Mouse (Mus musculus): ENCODE results near the gene Mpzl3. TPM values are rescaled to one million over a fixed set of nuclear protein-coding genes. Genes with fewer than 3 reads are reported as not detected.

Mpzl3 gene
- polyA plus RNA-seq, 1 experiment from 2014 or later = 2.2 TPM

DNA sequence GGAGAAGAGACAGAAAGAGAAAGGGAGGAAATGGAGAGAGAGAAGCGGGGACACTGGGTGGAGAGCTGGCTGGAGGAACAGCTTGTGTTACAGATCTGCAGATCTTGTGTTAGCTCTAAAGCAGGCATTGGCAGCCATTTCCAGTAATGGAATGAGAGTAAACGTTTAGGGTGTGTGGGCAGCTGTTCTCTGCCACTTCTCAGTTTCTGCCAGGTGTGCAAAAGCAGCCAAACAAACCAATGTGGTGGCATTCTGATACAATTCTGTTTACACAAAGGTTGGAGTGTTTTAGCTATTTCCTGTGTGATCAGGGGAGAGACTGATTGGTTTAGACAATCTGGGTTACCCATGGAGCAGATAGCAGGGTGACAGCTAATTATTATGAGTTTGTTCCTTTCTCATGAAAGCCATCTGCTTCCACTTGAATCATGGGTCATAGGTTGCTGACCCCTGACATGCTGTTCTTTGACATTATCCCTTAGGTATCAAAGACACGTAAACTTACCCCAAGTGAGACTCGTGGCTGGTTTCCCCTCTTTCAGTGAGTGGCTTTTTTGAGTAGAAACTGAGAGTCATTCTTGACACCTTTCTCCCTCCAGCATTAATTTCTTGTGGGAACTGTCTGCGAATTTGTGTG, 3.4 kb downstream of the Mpzl3 start:
- no peaks in the 10 kb centered on the region for H3K4me1 ChIP-seq (replicated peaks; ENCODE audit: control insufficient read depth, insufficient read depth, low read length)
- peaks cover 2% of the 10 kb centered on the region; the same call in 1 of the 2 replicates for H3K27me3 ChIP-seq (ENCODE audit: control insufficient read depth, insufficient read depth, low read depth, low read length)
- no peak overlapping the region for H3K9ac ChIP-seq (ENCODE audit: low read length)
- ATAC-seq (ENCODE audit: low read depth) = no peak
- no peaks in the 10 kb centered on the region for H3K36me3 ChIP-seq (ENCODE audit: control insufficient read depth, insufficient read depth, low read length)
- no peak overlapping the region for H3K4me3 ChIP-seq (ENCODE audit: low read length)
- no peaks in the 10 kb centered on the region for H3K9me3 ChIP-seq (ENCODE audit: control insufficient read depth, low read length)
- 32% methylated on average over 5 of the region's 5 CpGs for WGBS
- H3K27ac ChIP-seq (ENCODE audit: low read length) = no peak overlapping the region
- H3K4me2 ChIP-seq (ENCODE audit: low read depth, low read length) = no peak overlapping the region

DNA sequence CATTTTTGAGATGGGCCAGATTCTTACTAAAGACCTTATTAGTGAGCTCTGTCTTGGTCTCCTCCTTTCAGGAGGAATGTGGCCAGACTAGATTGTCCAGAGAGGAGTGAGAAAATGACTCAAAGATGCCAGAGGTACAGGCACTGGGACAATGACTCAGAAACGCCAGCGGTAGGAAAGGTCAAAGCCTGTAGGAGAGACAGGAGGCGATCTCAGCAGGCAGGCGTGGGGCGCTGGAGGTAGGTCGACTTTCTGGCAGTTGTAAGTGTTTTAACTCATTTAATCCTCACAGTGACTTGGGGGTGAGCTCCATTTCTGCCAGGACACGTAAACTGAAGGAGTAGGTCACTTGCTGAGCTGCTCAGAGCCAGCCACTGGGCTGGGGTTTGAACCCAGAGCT, 5.2 kb downstream of the Mpzl3 start:
- 34% methylated on average over 7 of the region's 7 CpGs for WGBS
- no peak overlapping the region for H3K4me2 ChIP-seq (ENCODE audit: low read depth, low read length)
- H3K9me3 ChIP-seq (ENCODE audit: control insufficient read depth, low read length) = no peaks in the 10 kb centered on the region
- ATAC-seq (ENCODE audit: low read depth) = no peak
- no peak overlapping the region for H3K9ac ChIP-seq (ENCODE audit: low read length)
- H3K27ac ChIP-seq (ENCODE audit: low read length) = no peak overlapping the region
- H3K4me1 ChIP-seq (replicated peaks; ENCODE audit: control insufficient read depth, insufficient read depth, low read length) = no peaks in the 10 kb centered on the region
- no peak overlapping the region for H3K4me3 ChIP-seq (ENCODE audit: low read length)
- H3K27me3 ChIP-seq (ENCODE audit: control insufficient read depth, insufficient read depth, low read depth, low read length) = peaks cover 2% of the 10 kb centered on the region; the same call in 1 of the 2 replicates
- H3K36me3 ChIP-seq (ENCODE audit: control insufficient read depth, insufficient read depth, low read length) = no peaks in the 10 kb centered on the region

GRCm38 (mm10) chr9:45062677-45063076, 7.7 kb downstream of the Mpzl3 start:
- no peak overlapping the region for H3K27ac ChIP-seq (ENCODE audit: low read length)
- ATAC-seq (ENCODE audit: low read depth) = no peak
- no peaks in the 10 kb centered on the region for H3K4me1 ChIP-seq (replicated peaks; ENCODE audit: control insufficient read depth, insufficient read depth, low read length)
- no peak overlapping the region for H3K9ac ChIP-seq (ENCODE audit: low read length)
- no peaks in the 10 kb centered on the region for H3K9me3 ChIP-seq (ENCODE audit: control insufficient read depth, low read length)
- no peaks in the 10 kb centered on the region for H3K27me3 ChIP-seq (ENCODE audit: control insufficient read depth, insufficient read depth, low read depth, low read length)
- H3K36me3 ChIP-seq (ENCODE audit: control insufficient read depth, insufficient read depth, low read length) = no peaks in the 10 kb centered on the region
- WGBS = 50% methylated on average over 3 of the region's 3 CpGs
- no peak overlapping the region for H3K4me2 ChIP-seq (ENCODE audit: low read depth, low read length)
- H3K4me3 ChIP-seq (ENCODE audit: low read length) = no peak overlapping the region

DNA sequence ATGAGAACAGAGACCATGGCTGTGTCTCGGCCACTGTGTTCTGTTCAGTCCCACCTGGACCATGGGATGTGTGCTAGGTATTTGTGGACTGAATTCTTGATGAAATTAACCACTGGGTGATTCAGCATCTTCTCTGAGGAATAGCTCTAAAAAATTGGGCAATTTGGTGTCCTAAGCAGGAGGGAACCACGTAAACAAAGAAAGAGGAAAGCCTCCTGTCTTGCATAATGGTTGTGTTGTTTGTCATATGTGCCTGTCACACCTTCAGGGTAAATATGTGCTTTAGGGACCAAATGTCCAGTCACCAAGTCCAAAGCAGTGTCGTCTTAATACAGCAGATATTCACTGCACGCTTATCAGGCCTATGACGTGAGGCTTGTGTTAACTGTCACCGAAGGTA, 9.4 kb downstream of the Mpzl3 start:
- H3K36me3 ChIP-seq (ENCODE audit: control insufficient read depth, insufficient read depth, low read length) = no peaks in the 10 kb centered on the region
- no peaks in the 10 kb centered on the region for H3K9me3 ChIP-seq (ENCODE audit: control insufficient read depth, low read length)
- H3K4me3 ChIP-seq (ENCODE audit: low read length) = no peak overlapping the region
- H3K9ac ChIP-seq (ENCODE audit: low read length) = no peak overlapping the region
- no peak for ATAC-seq (ENCODE audit: low read depth)
- no peaks in the 10 kb centered on the region for H3K27me3 ChIP-seq (ENCODE audit: control insufficient read depth, insufficient read depth, low read depth, low read length)
- H3K4me2 ChIP-seq (ENCODE audit: low read depth, low read length) = no peak overlapping the region
- no peaks in the 10 kb centered on the region for H3K4me1 ChIP-seq (replicated peaks; ENCODE audit: control insufficient read depth, insufficient read depth, low read length)
- WGBS = 77% methylated on average over 6 of the region's 6 CpGs
- no peak overlapping the region for H3K27ac ChIP-seq (ENCODE audit: low read length)

- 72% methylated on average over 4 of the region's 4 CpGs for WGBS
- no peak overlapping the region for H3K9ac ChIP-seq (ENCODE audit: low read length)
- no peak overlapping the region for H3K4me3 ChIP-seq (ENCODE audit: low read length)
- H3K27me3 ChIP-seq (ENCODE audit: control insufficient read depth, insufficient read depth, low read depth, low read length) = no peaks in the 10 kb centered on the region
- H3K4me1 ChIP-seq (replicated peaks; ENCODE audit: control insufficient read depth, insufficient read depth, low read length) = no peaks in the 10 kb centered on the region
- H3K36me3 ChIP-seq (ENCODE audit: control insufficient read depth, insufficient read depth, low read length) = no peaks in the 10 kb centered on the region
- no peak overlapping the region for H3K4me2 ChIP-seq (ENCODE audit: low read depth, low read length)
- no peak for ATAC-seq (ENCODE audit: low read depth)
- no peaks in the 10 kb centered on the region for H3K9me3 ChIP-seq (ENCODE audit: control insufficient read depth, low read length)
- no peak overlapping the region for H3K27ac ChIP-seq (ENCODE audit: low read length)
Measured at GRCm38 (mm10) chr9:45066735-45067134, 11.7 kb downstream of the Mpzl3 start.

- 51% methylated on average over 3 of the region's 3 CpGs for WGBS
Measured at GRCm38 (mm10) chr9:45071800-45072199, 16.8 kb downstream of the Mpzl3 start.

DNA sequence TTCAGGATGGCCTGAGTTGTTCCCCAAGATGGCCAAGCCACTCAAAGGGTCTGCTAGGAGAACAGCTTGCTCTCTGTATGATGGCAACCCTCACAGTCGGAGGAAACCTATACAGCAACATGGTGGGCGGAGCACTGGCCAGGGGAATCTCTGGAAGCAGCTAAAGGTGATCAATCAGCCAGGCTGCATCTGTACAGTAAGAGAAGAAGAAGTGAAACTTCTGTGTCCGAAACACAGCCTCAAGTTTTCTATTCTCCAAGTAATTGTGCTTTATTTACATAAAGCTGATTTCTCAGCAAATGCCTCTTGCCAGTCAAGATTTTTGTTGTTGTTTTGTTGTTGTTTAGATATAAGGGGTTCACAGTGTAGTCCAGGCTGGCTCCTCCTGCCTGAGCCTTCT, 22.9 kb downstream of the Mpzl3 start:
- ATAC-seq (ENCODE audit: low read depth) = no peak
- H3K27me3 ChIP-seq (ENCODE audit: control insufficient read depth, insufficient read depth, low read depth, low read length) = no peaks in the 10 kb centered on the region
- 49% methylated on average over 3 of the region's 3 CpGs for WGBS
- H3K4me3 ChIP-seq (ENCODE audit: low read length) = no peak overlapping the region
- H3K27ac ChIP-seq (ENCODE audit: low read length) = no peak overlapping the region
- no peaks in the 10 kb centered on the region for H3K9me3 ChIP-seq (ENCODE audit: control insufficient read depth, low read length)
- no peaks in the 10 kb centered on the region for H3K36me3 ChIP-seq (ENCODE audit: control insufficient read depth, insufficient read depth, low read length)
- no peak overlapping the region for H3K9ac ChIP-seq (ENCODE audit: low read length)
- H3K4me1 ChIP-seq (replicated peaks; ENCODE audit: control insufficient read depth, insufficient read depth, low read length) = no peaks in the 10 kb centered on the region
- H3K4me2 ChIP-seq (ENCODE audit: low read depth, low read length) = no peak overlapping the region

More at GRCm38 (mm10) chr9:45071800-45072199, 16.8 kb downstream of the Mpzl3 start:
- Histone ChIP-seq H3K27ac (ENCODE audit: low read length) (no peak overlapping the region), H3K4me3 (ENCODE audit: low read length) (no peak overlapping the region), H3K9me3 (ENCODE audit: control insufficient read depth, low read length) (no peaks in the 10 kb centered on the region), H3K9ac (ENCODE audit: low read length) (no peak overlapping the region), H3K4me1 (replicated peaks; ENCODE audit: control insufficient read depth, insufficient read depth, low read length) (no peaks in the 10 kb centered on the region), H3K4me2 (ENCODE audit: low read depth, low read length) (no peak overlapping the region), H3K27me3 (ENCODE audit: control insufficient read depth, insufficient read depth, low read depth, low read length) (no peaks in the 10 kb centered on the region), H3K36me3 (ENCODE audit: control insufficient read depth, insufficient read depth, low read length) (no peaks in the 10 kb centered on the region)
- ATAC-seq (ENCODE audit: low read depth) = no peak

DNA sequence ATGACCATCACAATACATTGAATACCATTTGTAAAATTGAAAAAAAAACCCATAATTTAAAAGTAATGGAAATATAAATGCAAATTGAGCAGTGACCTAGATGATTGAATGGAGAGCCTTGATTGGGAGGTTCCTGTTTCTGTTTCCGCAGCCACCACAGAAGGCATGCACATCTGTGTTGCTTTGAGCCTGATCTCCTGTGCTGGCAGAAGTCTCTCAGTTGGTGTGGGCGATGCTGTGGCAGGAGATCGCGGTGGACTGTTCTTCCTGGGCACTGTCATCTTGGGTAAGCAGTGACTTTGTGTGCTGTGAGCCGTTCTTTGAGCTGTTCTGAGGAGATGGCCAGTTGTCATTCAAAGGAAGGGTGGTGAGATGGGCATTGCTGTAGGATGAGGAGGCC, 24.0 kb downstream of the Mpzl3 start, which contains the start of gene Jaml:
Gene Jaml, plus strand, starts transcription at position 173 of the 400 bp plus-strand sequence.
- no peak for ATAC-seq (ENCODE audit: low read depth)
- H3K36me3 ChIP-seq (ENCODE audit: control insufficient read depth, insufficient read depth, low read length) = no peaks in the 10 kb centered on the region
- no peak within 1 kb of the TSS for H3K4me2 ChIP-seq (ENCODE audit: low read depth, low read length)
- no peak within 1 kb of the TSS for H3K27ac ChIP-seq (ENCODE audit: low read length)
- 87% methylated on average over 5 of the region's 5 CpGs for WGBS
- no peaks in the 10 kb centered on the region for H3K27me3 ChIP-seq (ENCODE audit: control insufficient read depth, insufficient read depth, low read depth, low read length)
- no peaks in the 10 kb centered on the region for H3K9me3 ChIP-seq (ENCODE audit: control insufficient read depth, low read length)
- no peak within 1 kb of the TSS for H3K4me3 ChIP-seq (ENCODE audit: low read length)
- H3K4me1 ChIP-seq (replicated peaks; ENCODE audit: control insufficient read depth, insufficient read depth, low read length) = no peaks in the 10 kb centered on the region
- no peak within 1 kb of the TSS for H3K9ac ChIP-seq (ENCODE audit: low read length)

DNA sequence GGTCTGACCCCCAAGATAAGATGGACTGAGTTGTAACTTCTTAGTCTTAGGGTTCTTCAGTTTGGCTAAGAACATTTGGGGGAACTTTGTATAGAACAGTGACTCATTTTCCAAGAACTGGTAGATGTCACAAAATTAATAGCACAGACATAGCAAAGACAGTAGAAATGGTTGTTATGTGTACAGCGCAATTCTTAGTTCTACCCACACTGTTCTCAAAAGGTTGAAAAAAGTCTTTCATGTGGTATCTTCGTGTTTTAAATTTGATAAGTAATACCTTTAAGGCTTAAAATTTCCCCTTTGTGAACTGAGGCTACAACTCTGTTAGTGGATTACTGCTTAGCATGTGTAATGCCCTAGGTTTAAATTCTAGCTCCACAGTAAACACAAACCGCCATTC, 28.1 kb downstream of the Mpzl3 start:
- Histone ChIP-seq H3K9ac (ENCODE audit: low read length) (no peak overlapping the region), H3K9me3 (ENCODE audit: control insufficient read depth, low read length) (no peaks in the 10 kb centered on the region), H3K4me1 (replicated peaks; ENCODE audit: control insufficient read depth, insufficient read depth, low read length) (no peaks in the 10 kb centered on the region), H3K27ac (ENCODE audit: low read length) (no peak overlapping the region), H3K36me3 (ENCODE audit: control insufficient read depth, insufficient read depth, low read length) (no peaks in the 10 kb centered on the region), H3K4me2 (ENCODE audit: low read depth, low read length) (no peak overlapping the region), H3K4me3 (ENCODE audit: low read length) (no peak overlapping the region), H3K27me3 (ENCODE audit: control insufficient read depth, insufficient read depth, low read depth, low read length) (no peaks in the 10 kb centered on the region)
- no peak for ATAC-seq (ENCODE audit: low read depth)
- 77% methylated on average over 3 of the region's 3 CpGs for WGBS

DNA sequence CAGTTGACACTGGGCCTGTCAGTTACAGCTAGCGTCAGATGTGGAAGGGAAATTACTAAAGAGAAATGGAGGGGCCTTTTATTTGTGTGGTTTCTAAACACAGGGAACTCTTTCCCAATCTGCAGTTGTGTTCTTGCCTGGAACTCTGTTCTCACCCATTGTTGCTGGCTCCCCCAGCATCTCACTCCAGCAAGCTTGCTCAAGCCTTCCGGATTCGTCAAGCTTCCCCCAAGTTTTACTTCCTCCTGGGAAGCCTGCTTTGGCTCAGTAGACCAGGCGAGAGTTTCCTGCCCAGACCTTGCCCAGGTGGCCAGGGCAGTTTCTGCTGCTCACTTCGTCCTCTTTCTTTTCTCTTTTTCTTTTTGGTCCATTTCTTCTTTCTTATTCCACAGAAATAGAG, 29.6 kb downstream of the Mpzl3 start:
- no peaks in the 10 kb centered on the region for H3K36me3 ChIP-seq (ENCODE audit: control insufficient read depth, insufficient read depth, low read length)
- H3K27me3 ChIP-seq (ENCODE audit: control insufficient read depth, insufficient read depth, low read depth, low read length) = no peaks in the 10 kb centered on the region
- no peaks in the 10 kb centered on the region for H3K4me1 ChIP-seq (replicated peaks; ENCODE audit: control insufficient read depth, insufficient read depth, low read length)
- H3K9ac ChIP-seq (ENCODE audit: low read length) = no peak overlapping the region
- 49% methylated on average over 5 of the region's 5 CpGs for WGBS
- no peak overlapping the region for H3K4me3 ChIP-seq (ENCODE audit: low read length)
- H3K4me2 ChIP-seq (ENCODE audit: low read depth, low read length) = no peak overlapping the region
- ATAC-seq (ENCODE audit: low read depth) = no peak
- H3K27ac ChIP-seq (ENCODE audit: low read length) = no peak overlapping the region
- no peaks in the 10 kb centered on the region for H3K9me3 ChIP-seq (ENCODE audit: control insufficient read depth, low read length)
